Mouse (Mus musculus): ENCODE measurements around the gene Slc40a1. TPM values are rescaled to one million over a fixed set of nuclear protein-coding genes. Genes with fewer than 3 reads are reported as not detected.

Slc40a1 gene
- polyA plus RNA-seq, 1 experiment = 10.9 TPM

- Histone ChIP-seq H3K4me1 (ENCODE audit: control insufficient read depth, insufficient read depth, low read length) (no peaks in the 10 kb centered on the region), H3K27ac (ENCODE audit: insufficient read depth, low read length) (no peak overlapping the region; the same call in 1 of the 2 replicates), H3K4me3 (ENCODE audit: insufficient read depth, low read length) (no peak overlapping the region)
- TF ChIP-seq POLR2A (IDR thresholded peaks at IDR 0.05; ENCODE audit: extremely low read depth, insufficient read depth, low read length) (no peak), CTCF (IDR thresholded peaks at IDR 0.05; ENCODE audit: extremely low read depth, insufficient read depth, low read length) (no peak)
Observed at GRCm38 (mm10) chr1:45868479-45869137, 57.7 kb downstream of the Slc40a1 start.

- TF ChIP-seq CTCF (IDR thresholded peaks at IDR 0.05; ENCODE audit: extremely low read depth, insufficient read depth, low read length) (no peak), POLR2A (IDR thresholded peaks at IDR 0.05; ENCODE audit: extremely low read depth, insufficient read depth, low read length) (no peak)
- H3K4me3 ChIP-seq (ENCODE audit: insufficient read depth, low read length) = no peak overlapping the region
- no peak overlapping the region for H3K27ac ChIP-seq (ENCODE audit: insufficient read depth, low read length)
- no peaks in the 10 kb centered on the region for H3K4me1 ChIP-seq (ENCODE audit: control insufficient read depth, insufficient read depth, low read length)
Observed at GRCm38 (mm10) chr1:45868050-45868449, 58.3 kb downstream of the Slc40a1 start.

- Histone ChIP-seq H3K4me3 (ENCODE audit: insufficient read depth, low read length) (no peak overlapping the region), H3K27ac (ENCODE audit: insufficient read depth, low read length) (no peak overlapping the region), H3K4me1 (ENCODE audit: control insufficient read depth, insufficient read depth, low read length) (no peaks in the 10 kb centered on the region)
- no peak for TF ChIP-seq CTCF (IDR thresholded peaks at IDR 0.05; ENCODE audit: extremely low read depth, insufficient read depth, low read length)
- no peak for TF ChIP-seq POLR2A (IDR thresholded peaks at IDR 0.05; ENCODE audit: extremely low read depth, insufficient read depth, low read length)
Observed at GRCm38 (mm10) chr1:45866288-45867018, 59.9 kb downstream of the Slc40a1 start.

GRCm38 (mm10) chr1:45865727-45866126 is 60.6 kb downstream of the Slc40a1 start:
- Histone ChIP-seq H3K27ac (ENCODE audit: insufficient read depth, low read length) (no peak overlapping the region), H3K4me1 (ENCODE audit: control insufficient read depth, insufficient read depth, low read length) (no peaks in the 10 kb centered on the region), H3K4me3 (ENCODE audit: insufficient read depth, low read length) (no peak overlapping the region)
- TF ChIP-seq CTCF (IDR thresholded peaks at IDR 0.05; ENCODE audit: extremely low read depth, insufficient read depth, low read length) (no peak), POLR2A (IDR thresholded peaks at IDR 0.05; ENCODE audit: extremely low read depth, insufficient read depth, low read length) (no peak)

GRCm38 (mm10) chr1:45865316-45865715 is 61.0 kb downstream of the Slc40a1 start:
- no peaks in the 10 kb centered on the region for H3K4me1 ChIP-seq (ENCODE audit: control insufficient read depth, insufficient read depth, low read length)
- H3K27ac ChIP-seq (ENCODE audit: insufficient read depth, low read length) = no peak overlapping the region
- TF ChIP-seq POLR2A (IDR thresholded peaks at IDR 0.05; ENCODE audit: extremely low read depth, insufficient read depth, low read length) (no peak), CTCF (IDR thresholded peaks at IDR 0.05; ENCODE audit: extremely low read depth, insufficient read depth, low read length) (no peak)
- H3K4me3 ChIP-seq (ENCODE audit: insufficient read depth, low read length) = no peak overlapping the region

GRCm38 (mm10) chr1:45864564-45865014 is 61.7 kb downstream of the Slc40a1 start:
- TF ChIP-seq POLR2A (IDR thresholded peaks at IDR 0.05; ENCODE audit: extremely low read depth, insufficient read depth, low read length) (no peak), CTCF (IDR thresholded peaks at IDR 0.05; ENCODE audit: extremely low read depth, insufficient read depth, low read length) (no peak)
- no peak overlapping the region for H3K27ac ChIP-seq (ENCODE audit: insufficient read depth, low read length)
- H3K4me1 ChIP-seq (ENCODE audit: control insufficient read depth, insufficient read depth, low read length) = no peaks in the 10 kb centered on the region; the same call in 1 of the 2 replicates
- no peak overlapping the region for H3K4me3 ChIP-seq (ENCODE audit: insufficient read depth, low read length)

GRCm38 (mm10) chr1:45863641-45864040 is 62.7 kb downstream of the Slc40a1 start:
- no peak for TF ChIP-seq CTCF (IDR thresholded peaks at IDR 0.05; ENCODE audit: extremely low read depth, insufficient read depth, low read length)
- TF ChIP-seq POLR2A (IDR thresholded peaks at IDR 0.05; ENCODE audit: extremely low read depth, insufficient read depth, low read length) = no peak
- no peak overlapping the region for H3K4me3 ChIP-seq (ENCODE audit: insufficient read depth, low read length)
- H3K4me1 ChIP-seq (ENCODE audit: control insufficient read depth, insufficient read depth, low read length) = no peaks in the 10 kb centered on the region; the same call in 1 of the 2 replicates
- no peak overlapping the region for H3K27ac ChIP-seq (ENCODE audit: insufficient read depth, low read length)

GRCm38 (mm10) chr1:45861162-45861561 is 65.2 kb downstream of the Slc40a1 start:
- TF ChIP-seq CTCF (IDR thresholded peaks at IDR 0.05; ENCODE audit: extremely low read depth, insufficient read depth, low read length) = no peak
- H3K4me3 ChIP-seq (ENCODE audit: insufficient read depth, low read length) = no peak overlapping the region
- no peak overlapping the region for H3K27ac ChIP-seq (ENCODE audit: insufficient read depth, low read length)
- no peaks in the 10 kb centered on the region; the same call in 1 of the 2 replicates for H3K4me1 ChIP-seq (ENCODE audit: control insufficient read depth, insufficient read depth, low read length)

- H3K4me3 ChIP-seq (ENCODE audit: insufficient read depth, low read length) = no peak overlapping the region
- no peak overlapping the region for H3K27ac ChIP-seq (ENCODE audit: insufficient read depth, low read length)
- H3K4me1 ChIP-seq (ENCODE audit: control insufficient read depth, insufficient read depth, low read length) = no peaks in the 10 kb centered on the region; the same call in 1 of the 2 replicates
- TF ChIP-seq CTCF (IDR thresholded peaks at IDR 0.05; ENCODE audit: extremely low read depth, insufficient read depth, low read length) (no peak), POLR2A (IDR thresholded peaks at IDR 0.05; ENCODE audit: extremely low read depth, insufficient read depth, low read length) (no peak)
Observed at GRCm38 (mm10) chr1:45860349-45860748, 66.0 kb downstream of the Slc40a1 start.

Other genes starting within 250 kb of the Slc40a1 start
- gene Wdr75, start 131.4 kb downstream of the Slc40a1 start, polyA plus RNA-seq (2012; rRNA removed) = 31.3 and 32.5 TPM in 2 replicates
- gene Gm5269, start 36.2 kb downstream of the Slc40a1 start, polyA plus RNA-seq (2012; rRNA removed) = not detected in 2 replicates
- gene Dnah7b, start 139.8 kb upstream of the Slc40a1 start, polyA plus RNA-seq (2012; rRNA removed) = 4.1 and 5.0 TPM in 2 replicates

All from cortical plate, adult 2 months (tissue).